Mouse (Mus musculus): ENCODE measurements around the gene Gm28051. TPM values are rescaled to one million over a fixed set of nuclear protein-coding genes. Genes with fewer than 3 reads are reported as not detected.

The Gm28051 gene
- polyA plus RNA-seq, 1 experiment, result not detected

DNA sequence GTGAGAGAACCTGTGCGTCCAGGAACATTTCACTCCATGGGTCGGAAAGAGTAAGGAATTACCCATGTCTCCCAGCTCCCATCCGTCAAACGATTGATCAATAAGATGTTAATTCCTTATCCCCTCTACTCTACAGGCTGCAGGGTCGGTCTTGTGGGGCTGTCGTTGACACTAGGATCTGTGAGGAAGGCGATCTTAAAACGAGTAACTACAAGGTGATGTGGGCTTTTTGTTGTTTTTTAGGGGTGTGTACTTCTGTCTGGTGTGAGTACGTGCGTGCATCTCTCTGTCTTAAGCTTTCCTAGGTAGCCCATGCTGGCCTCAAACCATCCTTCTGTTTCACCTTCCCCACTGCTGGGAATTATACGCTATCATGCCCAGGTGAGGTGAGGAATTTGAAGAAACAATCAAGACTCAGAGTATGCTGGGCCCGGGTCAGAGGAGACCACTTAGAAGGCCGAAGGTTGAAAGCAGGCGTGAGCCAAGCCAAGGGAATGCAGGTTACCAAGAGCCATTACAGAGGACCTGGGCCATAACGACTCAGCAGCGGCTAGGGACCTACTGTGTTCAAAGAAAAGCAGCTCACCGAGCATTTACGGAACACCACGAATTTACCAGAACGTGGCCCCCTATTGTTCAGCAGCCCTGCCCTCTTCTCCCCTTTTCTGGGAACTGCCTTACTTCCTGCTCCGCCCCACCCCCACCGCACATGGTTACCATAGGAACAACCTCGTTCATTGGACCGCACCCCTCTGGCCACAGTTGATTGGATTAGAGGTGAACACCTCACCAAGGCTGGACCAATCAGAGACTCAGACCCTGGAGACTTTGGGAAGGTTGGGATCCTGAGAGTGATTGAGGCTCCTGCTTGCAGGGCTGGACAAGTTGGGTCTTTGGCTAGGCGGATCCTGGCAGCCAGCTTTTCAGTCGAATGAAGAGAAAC lies 27.4 kb downstream of the Gm28051 start:
- no peak overlapping the region for H3K4me3 ChIP-seq (ENCODE audit: insufficient read depth, low read length)
- H3K27ac ChIP-seq (ENCODE audit: insufficient read depth, low read length), result no peak overlapping the region
- TF ChIP-seq POLR2A (IDR thresholded peaks at IDR 0.05; ENCODE audit: extremely low read depth, insufficient read depth, low read length) (peak; percentile 60; the same call in 1 of the 2 replicates), CTCF (IDR thresholded peaks at IDR 0.05; ENCODE audit: extremely low read depth, insufficient read depth, low read length) (no peak)
- H3K4me1 ChIP-seq (ENCODE audit: control insufficient read depth, insufficient read depth, low read length), result peaks cover 1% of the 10 kb centered on the region

DNA sequence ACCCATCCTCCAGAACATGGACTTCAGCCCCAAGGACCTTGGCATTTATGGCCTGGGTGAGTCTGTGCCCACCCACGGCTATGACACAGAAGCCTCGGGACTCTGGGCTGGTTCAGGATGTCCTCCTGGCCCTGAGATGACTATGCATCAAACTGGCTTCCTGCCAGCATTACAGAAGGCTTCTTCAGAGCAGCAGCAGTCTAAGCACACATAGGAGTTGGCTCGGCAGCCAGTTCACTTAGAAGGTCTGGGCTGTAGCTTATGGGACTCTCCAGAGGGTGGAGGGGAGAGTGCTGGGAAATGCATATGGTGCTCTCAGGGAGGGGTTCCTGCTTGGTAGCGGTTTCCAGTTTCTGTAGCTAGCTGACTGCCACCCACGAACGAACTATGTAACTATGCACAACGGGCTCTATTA lies 31.8 kb downstream of the Gm28051 start:
- TF ChIP-seq CTCF (IDR thresholded peaks at IDR 0.05; ENCODE audit: extremely low read depth, insufficient read depth, low read length) (no peak), POLR2A (IDR thresholded peaks at IDR 0.05; ENCODE audit: extremely low read depth, insufficient read depth, low read length) (no peak)
- H3K4me3 ChIP-seq (ENCODE audit: insufficient read depth, low read length), result no peak overlapping the region
- peaks cover 5% of the 10 kb centered on the region for H3K4me1 ChIP-seq (ENCODE audit: control insufficient read depth, insufficient read depth, low read length)
- no peak overlapping the region for H3K27ac ChIP-seq (ENCODE audit: insufficient read depth, low read length)

DNA sequence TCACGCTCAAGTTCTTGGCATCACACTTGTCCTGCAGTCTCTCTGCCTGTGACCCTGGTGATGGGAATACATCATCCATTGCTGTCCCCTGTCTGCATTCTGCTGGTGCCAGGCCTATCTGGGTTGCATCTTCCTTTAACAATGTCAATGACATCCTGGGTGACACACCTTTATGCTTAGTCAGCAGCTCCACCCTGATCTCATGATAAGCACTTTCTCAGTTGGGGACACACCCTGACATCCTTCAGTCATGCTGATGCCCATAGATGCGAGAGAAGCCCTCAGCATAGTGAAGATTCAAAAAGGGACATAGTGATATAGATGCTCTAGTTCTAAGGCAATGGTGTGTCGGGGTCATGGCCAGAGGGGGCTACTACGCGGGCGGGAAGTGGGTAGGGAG lies 32.4 kb downstream of the Gm28051 start:
- Histone ChIP-seq H3K4me1 (ENCODE audit: control insufficient read depth, insufficient read depth, low read length) (peaks cover 5% of the 10 kb centered on the region), H3K4me3 (ENCODE audit: insufficient read depth, low read length) (no peak overlapping the region), H3K27ac (ENCODE audit: insufficient read depth, low read length) (no peak overlapping the region)
- no peak for TF ChIP-seq POLR2A (IDR thresholded peaks at IDR 0.05; ENCODE audit: extremely low read depth, insufficient read depth, low read length)
- no peak for TF ChIP-seq CTCF (IDR thresholded peaks at IDR 0.05; ENCODE audit: extremely low read depth, insufficient read depth, low read length)

DNA sequence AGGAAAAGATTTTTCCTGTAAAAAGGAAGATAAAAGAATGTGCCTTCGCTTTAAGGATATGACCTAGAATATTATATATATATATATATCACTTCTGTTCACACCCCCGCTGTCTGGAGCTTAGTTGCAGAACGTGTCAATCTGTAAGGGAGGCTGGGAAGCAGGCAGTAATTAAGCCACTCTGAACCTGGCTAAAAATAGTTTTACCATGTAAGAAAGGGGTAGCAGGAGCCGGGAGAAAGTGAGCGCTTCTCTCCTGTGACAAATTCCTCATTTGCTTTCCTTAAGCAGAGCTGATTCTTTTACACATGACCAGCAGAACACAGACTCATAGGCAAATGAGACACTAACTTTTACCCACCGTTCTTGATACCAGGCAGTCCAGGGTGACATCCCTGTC lies 33.7 kb downstream of the Gm28051 start:
- TF ChIP-seq CTCF (IDR thresholded peaks at IDR 0.05; ENCODE audit: extremely low read depth, insufficient read depth, low read length) (no peak), POLR2A (IDR thresholded peaks at IDR 0.05; ENCODE audit: extremely low read depth, insufficient read depth, low read length) (no peak)
- H3K4me3 ChIP-seq (ENCODE audit: insufficient read depth, low read length), result no peak overlapping the region
- peaks cover 5% of the 10 kb centered on the region for H3K4me1 ChIP-seq (ENCODE audit: control insufficient read depth, insufficient read depth, low read length)
- no peak overlapping the region for H3K27ac ChIP-seq (ENCODE audit: insufficient read depth, low read length)

DNA sequence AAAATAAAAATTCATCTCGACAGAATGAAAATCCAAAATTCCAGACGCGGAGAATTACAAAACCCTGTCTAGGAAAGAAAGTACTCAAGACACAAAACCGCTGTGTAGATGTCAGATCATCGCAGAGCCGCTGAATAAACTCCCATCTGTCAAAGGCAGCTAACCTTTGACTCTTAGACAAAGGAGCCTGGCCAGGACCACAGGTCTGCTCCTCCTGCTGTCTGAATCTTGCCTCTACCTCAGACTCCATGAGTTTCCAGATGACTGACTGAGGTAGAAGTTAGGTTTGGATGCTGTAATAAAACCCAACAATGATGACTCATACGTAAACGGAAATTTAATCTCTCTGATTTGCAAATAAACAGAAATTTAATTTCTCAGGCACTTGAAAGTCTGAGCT lies 34.6 kb downstream of the Gm28051 start:
- peaks cover 5% of the 10 kb centered on the region for H3K4me1 ChIP-seq (ENCODE audit: control insufficient read depth, insufficient read depth, low read length)
- TF ChIP-seq POLR2A (IDR thresholded peaks at IDR 0.05; ENCODE audit: extremely low read depth, insufficient read depth, low read length), result no peak
- no peak for TF ChIP-seq CTCF (IDR thresholded peaks at IDR 0.05; ENCODE audit: extremely low read depth, insufficient read depth, low read length)
- no peak overlapping the region for H3K27ac ChIP-seq (ENCODE audit: insufficient read depth, low read length)
- H3K4me3 ChIP-seq (ENCODE audit: insufficient read depth, low read length), result no peak overlapping the region

DNA sequence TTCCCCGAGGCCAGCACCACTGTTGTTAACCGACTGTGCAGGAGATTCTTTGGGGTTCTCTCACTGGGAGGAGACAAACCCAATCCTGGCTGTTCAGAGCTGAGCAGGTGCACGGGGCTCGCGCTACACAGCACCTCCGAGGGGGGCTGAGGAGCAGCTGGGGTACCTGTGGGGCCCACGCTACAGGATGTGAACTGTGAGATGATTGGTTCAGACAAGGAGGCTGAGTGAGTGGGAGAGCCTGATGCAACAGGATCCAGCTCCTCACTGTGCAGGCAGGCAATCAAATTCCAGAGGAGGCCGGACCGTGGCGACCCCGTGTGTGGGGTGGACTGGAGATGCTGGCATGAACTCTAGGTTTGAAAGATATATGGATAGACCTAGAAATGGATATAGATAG lies 35.1 kb downstream of the Gm28051 start:
- Histone ChIP-seq H3K4me1 (ENCODE audit: control insufficient read depth, insufficient read depth, low read length) (peaks cover 5% of the 10 kb centered on the region), H3K4me3 (ENCODE audit: insufficient read depth, low read length) (no peak overlapping the region), H3K27ac (ENCODE audit: insufficient read depth, low read length) (no peak overlapping the region)
- TF ChIP-seq POLR2A (IDR thresholded peaks at IDR 0.05; ENCODE audit: extremely low read depth, insufficient read depth, low read length), result no peak
- no peak for TF ChIP-seq CTCF (IDR thresholded peaks at IDR 0.05; ENCODE audit: extremely low read depth, insufficient read depth, low read length)

DNA sequence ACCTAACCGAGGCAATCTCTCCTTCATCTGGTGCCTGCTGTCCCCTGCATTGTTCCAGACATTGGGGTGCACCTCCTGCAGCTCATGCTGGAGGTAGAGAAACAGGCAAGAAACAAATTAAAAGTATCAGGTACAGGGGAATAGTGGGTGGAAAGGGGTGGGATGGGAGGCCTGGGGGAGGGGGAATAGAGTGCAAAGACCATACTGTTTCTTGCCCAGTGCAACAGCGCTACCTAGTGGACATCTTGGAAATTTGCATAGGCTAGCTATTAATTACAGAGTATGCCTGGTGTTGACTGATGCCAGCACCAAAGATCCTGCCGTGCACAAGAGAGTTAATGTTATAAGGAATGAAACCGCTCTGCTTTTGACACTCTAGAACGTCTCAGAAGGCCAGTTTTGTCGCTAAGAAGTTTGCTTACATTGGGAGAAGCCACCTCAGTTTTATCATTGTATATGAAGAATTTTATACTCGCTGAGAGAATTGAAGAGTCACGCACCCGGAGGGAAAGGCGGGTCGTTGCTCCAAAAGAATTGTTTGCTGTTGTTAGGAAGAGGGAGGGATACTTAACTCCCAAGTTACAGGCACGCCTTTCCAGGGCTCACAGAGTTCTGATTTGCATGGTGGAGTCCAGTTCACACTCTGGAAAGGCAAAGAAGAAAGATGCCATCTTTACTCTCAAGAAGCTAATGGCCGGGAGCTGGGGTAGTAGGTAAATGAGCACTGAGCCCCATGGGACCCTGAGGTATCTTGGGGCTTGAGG lies 37.8 kb downstream of the Gm28051 start:
- Histone ChIP-seq H3K4me1 (ENCODE audit: control insufficient read depth, insufficient read depth, low read length) (peaks cover 1% of the 10 kb centered on the region; the same call in 1 of the 2 replicates), H3K4me3 (ENCODE audit: insufficient read depth, low read length) (no peak overlapping the region), H3K27ac (ENCODE audit: insufficient read depth, low read length) (no peak overlapping the region)
- TF ChIP-seq CTCF (IDR thresholded peaks at IDR 0.05; ENCODE audit: extremely low read depth, insufficient read depth, low read length) (peak; percentile 82), POLR2A (IDR thresholded peaks at IDR 0.05; ENCODE audit: extremely low read depth, insufficient read depth, low read length) (no peak)

DNA sequence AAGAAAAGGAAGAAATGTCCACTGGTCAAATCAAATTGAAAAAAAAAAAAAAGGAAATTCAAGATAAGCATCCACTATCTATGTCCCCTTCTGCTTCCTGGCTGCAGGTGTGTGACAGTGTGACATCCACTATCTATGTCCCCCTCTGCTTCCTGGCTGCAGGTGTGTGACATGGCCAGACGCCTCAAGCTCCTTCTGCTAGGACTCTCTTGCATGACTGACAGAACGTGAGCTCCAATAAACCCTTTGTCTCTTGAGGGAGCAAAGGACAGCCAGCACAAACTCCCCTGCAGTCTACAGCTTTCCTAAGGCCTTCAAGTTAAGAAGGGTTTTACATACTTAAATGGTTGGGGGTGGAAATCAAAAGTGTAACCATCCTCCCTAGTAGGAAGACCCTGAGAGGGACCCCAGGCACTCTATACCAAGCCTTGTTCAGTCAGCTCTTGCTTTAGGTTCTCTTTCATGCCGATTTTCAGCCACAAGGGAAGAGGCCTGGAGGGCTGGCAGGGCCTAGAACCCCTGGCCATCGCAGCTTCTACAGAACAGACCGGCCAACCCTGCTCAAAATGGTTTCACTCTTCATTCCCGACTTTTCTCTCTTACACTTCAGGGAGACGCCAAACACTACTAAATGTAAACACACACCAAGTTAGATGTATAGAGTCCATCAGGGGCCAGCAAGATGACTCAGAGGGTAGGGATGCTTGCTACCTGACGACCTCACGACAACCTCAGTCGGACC lies 42.7 kb downstream of the Gm28051 start:
- H3K4me3 ChIP-seq (ENCODE audit: insufficient read depth, low read length), result no peak overlapping the region
- H3K4me1 ChIP-seq (ENCODE audit: control insufficient read depth, insufficient read depth, low read length), result no peaks in the 10 kb centered on the region; the same call in 1 of the 2 replicates
- H3K27ac ChIP-seq (ENCODE audit: insufficient read depth, low read length), result no peak overlapping the region
- TF ChIP-seq CTCF (IDR thresholded peaks at IDR 0.05; ENCODE audit: extremely low read depth, insufficient read depth, low read length) (no peak), POLR2A (IDR thresholded peaks at IDR 0.05; ENCODE audit: extremely low read depth, insufficient read depth, low read length) (no peak)

DNA sequence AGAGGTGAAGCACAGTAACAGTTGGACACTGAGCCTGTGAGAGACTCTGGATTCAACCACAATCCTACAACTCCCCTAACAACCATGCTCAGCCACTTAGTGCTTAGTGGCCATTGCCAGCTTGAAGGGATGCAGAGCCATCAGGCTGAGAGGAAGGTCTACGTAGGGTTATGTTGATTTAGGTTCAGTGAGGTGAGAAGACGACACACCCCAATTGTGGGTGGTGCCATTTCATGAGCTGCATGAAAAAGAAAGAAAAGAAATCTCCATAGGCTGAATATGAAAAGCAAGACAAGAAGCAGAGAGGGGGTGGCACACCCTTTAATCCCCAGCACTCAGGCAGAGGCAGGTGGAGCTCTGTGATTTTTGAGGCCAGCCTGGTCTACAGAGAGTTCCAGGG lies 43.4 kb downstream of the Gm28051 start:
- H3K4me3 ChIP-seq (ENCODE audit: insufficient read depth, low read length), result no peak overlapping the region
- no peak overlapping the region for H3K27ac ChIP-seq (ENCODE audit: insufficient read depth, low read length)
- TF ChIP-seq POLR2A (IDR thresholded peaks at IDR 0.05; ENCODE audit: extremely low read depth, insufficient read depth, low read length), result no peak
- no peak for TF ChIP-seq CTCF (IDR thresholded peaks at IDR 0.05; ENCODE audit: extremely low read depth, insufficient read depth, low read length)
- no peaks in the 10 kb centered on the region for H3K4me1 ChIP-seq (ENCODE audit: control insufficient read depth, insufficient read depth, low read length)

Data from cortical plate, adult 2 months (tissue).